In genomic region chr1:93401191-93402052, GRCm38 (mm10) we compare ENCODE assay signal across 8 mouse cellular contexts. TPM values are rescaled to one million over a fixed set of nuclear protein-coding genes. Genes with fewer than 3 reads are reported as not detected.
DNase-seq lines count a peak whose midpoint lies in the region; ATAC-seq and TF ChIP-seq lines count a peak whose summit lies in the region.

No protein-coding gene starts in this region.

- 15% methylated on average over 38 of the region's 38 CpGs for WGBS in kidney, adult 2 months
- WGBS in heart, embryonic 13.5 days, result 14% methylated on average over 38 of the region's 38 CpGs
- 14% methylated on average over 37 of the region's 38 CpGs for WGBS in liver, embryonic 12.5 days (ENCODE audit: insufficient replicate concordance)

- no peak for ATAC-seq in heart, embryonic 13.5 days (ENCODE audit: extremely low read depth, insufficient number of reproducible peaks, low FRiP score, low TSS enrichment)
- ATAC-seq in liver, embryonic 12.5 days, result 0 out of 2 replicates have a peak, but pooled peaks have one; percentile 17
- peak; percentile 59 for ATAC-seq in monocyte, adult 5-6 weeks (replicated peaks; ENCODE audit: insufficient number of reproducible peaks, low FRiP score, low TSS enrichment, poor library complexity, severe bottlenecking)

- H3K27ac ChIP-seq in kidney, adult 2 months (ENCODE audit: insufficient read depth, low read depth, low read length), result no peak overlapping the region
- H3K27ac ChIP-seq in ES-E14 (ENCODE audit: insufficient read depth, low read depth, low read length, poor library complexity, severe bottlenecking), result no peak overlapping the region
- H3K27ac ChIP-seq in heart, embryonic 13.5 days (replicated peaks), result no peak overlapping the region
- no peak overlapping the region for H3K27ac ChIP-seq in liver, embryonic 12.5 days

- no peaks in the 10 kb centered on the region for H3K36me3 ChIP-seq in kidney, adult 2 months (ENCODE audit: control insufficient read depth, insufficient read depth, low read length)
- H3K36me3 ChIP-seq in ES-E14 (ENCODE audit: control insufficient read depth, insufficient read depth, low read length, poor library complexity, severe bottlenecking), result peaks cover 2% of the 10 kb centered on the region
- H3K36me3 ChIP-seq in heart, embryonic 13.5 days, result peaks cover 14% of the 10 kb centered on the region
- H3K36me3 ChIP-seq in liver, embryonic 12.5 days, result peaks cover 11% of the 10 kb centered on the region

- TF ChIP-seq CTCF in kidney, adult 2 months (conservative IDR thresholded peaks at IDR 0.05; ENCODE audit: insufficient read depth, insufficient read length, low read depth, low read length), result no peak

- in situ Hi-C loops in ES-E14 (cut with MboI; ENCODE audit: low sequenced_read_pairs in 2 of 2, unreplicated experiment in 2 of 2), result no loop called here

- no peaks in the 10 kb centered on the region for H3K4me1 ChIP-seq in kidney, adult 2 months (ENCODE audit: control insufficient read depth, insufficient read depth, low read length)
- peaks cover 2 to 7% of the 10 kb centered on the region in 2 experiments; a peak in 2 of 4 replicates for H3K4me1 ChIP-seq in ES-E14 (ENCODE audit: control insufficient read depth in 2 of 2, insufficient read depth in 2 of 2, low read length in 2 of 2, poor library complexity in 1 of 2)
- H3K4me1 ChIP-seq in heart, embryonic 13.5 days, result peaks cover 5% of the 10 kb centered on the region; the same call in 1 of the 2 replicates
- H3K4me1 ChIP-seq in liver, embryonic 12.5 days, result peaks cover 9% of the 10 kb centered on the region; the same call in 1 of the 2 replicates

- peak overlapping the region; percentile 26; the same call in 1 of the 2 replicates for H3K4me3 ChIP-seq in kidney, adult 2 months (ENCODE audit: insufficient read depth, low read depth, low read length)
- peak overlapping the region; percentile 66 to 68 for H3K4me3 ChIP-seq in ES-E14 (ENCODE audit: insufficient read depth in 1 of 2, low read depth in 1 of 2, low read length in 2 of 2, poor library complexity in 1 of 2, severe bottlenecking in 1 of 2)
- peak overlapping the region; percentile 45 for H3K4me3 ChIP-seq in heart, embryonic 13.5 days
- H3K4me3 ChIP-seq in liver, embryonic 12.5 days, result peak overlapping the region; percentile 33

- no peak for TF ChIP-seq POLR2A in kidney, adult 2 months (IDR thresholded peaks at IDR 0.05; ENCODE audit: low read depth, low read length)

- H3K9me3 ChIP-seq in ES-E14 (ENCODE audit: control insufficient read depth, insufficient read depth, low read depth, low read length), result no peaks in the 10 kb centered on the region
- no peaks in the 10 kb centered on the region for H3K9me3 ChIP-seq in heart, embryonic 13.5 days
- H3K9me3 ChIP-seq in liver, embryonic 12.5 days (replicated peaks), result no peaks in the 10 kb centered on the region

- peak overlapping the region; percentile 17; the same call in 1 of the 2 replicates for H3K9ac ChIP-seq in ES-E14 (ENCODE audit: insufficient read depth, low read depth, low read length, poor library complexity, severe bottlenecking)
- peak overlapping the region; percentile 60 for H3K9ac ChIP-seq in heart, embryonic 13.5 days
- 0 out of 2 replicates have a peak overlapping the region, but pooled peaks have one; percentile 6 for H3K9ac ChIP-seq in liver, embryonic 12.5 days

- no peaks in the 10 kb centered on the region for H3K27me3 ChIP-seq in kidney, adult 2 months (replicated peaks; ENCODE audit: control insufficient read depth, insufficient read depth, low read length)
- H3K27me3 ChIP-seq in heart, embryonic 13.5 days (replicated peaks), result peaks cover 7% of the 10 kb centered on the region; the same call in 1 of the 2 replicates
- H3K27me3 ChIP-seq in liver, embryonic 12.5 days (replicated peaks), result peaks cover 29% of the 10 kb centered on the region

- H3K4me2 ChIP-seq in heart, embryonic 13.5 days, result peak overlapping the region; percentile 73
- peak overlapping the region; percentile 63 for H3K4me2 ChIP-seq in liver, embryonic 12.5 days

- no peak for DNase-seq in kidney, adult 2 months
- DNase-seq in kidney, adult 11 months, result no peak
- DNase-seq in ES-E14 (ENCODE audit: low read depth, low spot score), result peak; percentile 19
- no peak for DNase-seq in left cerebral cortex, adult 18-20 months (ENCODE audit: low spot score in 2 of 2)
- DNase-seq in gastrocnemius, postnatal 10 days, result no peak

TF ChIP-seq in ES-E14, 5 proteins besides CTCF, POLR2A, EP300 and RAD21:
- TF ChIP-seq MAFK (IDR thresholded peaks at IDR 0.05; ENCODE audit: insufficient read depth, low read depth, low read length), result no peak
- no peak for TF ChIP-seq ZNF384 (IDR thresholded peaks at IDR 0.05; ENCODE audit: low read depth, low read length)
- TF ChIP-seq ZC3H11A (IDR thresholded peaks at IDR 0.05; ENCODE audit: borderline replicate concordance, low read depth, low read length), result no peak

RNA-seq across cellular contexts. Expression of gene Ano7, which starts 27.7 kb away (rescaled TPM):
- 0.04 and 0.05 TPM in 2 replicates for polyA plus RNA-seq in kidney, adult 2 months (2012; rRNA removed)
- total RNA-seq in ES-E14 (2012; rRNA removed), result 0.13 and 0.21 TPM in 2 replicates
- 0.60 and 0.75 TPM in 2 replicates for polyA plus RNA-seq in heart, embryonic 13.5 days (2015; fragmentation: Nextera tagmentation; extraction: Ambion mirVana)
- polyA plus RNA-seq in liver, embryonic 12.5 days (2016; fragmentation: Nextera tagmentation; extraction: Ambion mirVana), result 0.11 and 0.39 TPM in 2 replicates
- total RNA-seq in monocyte, adult 5-6 weeks (2017), result not detected in 3 replicates
- total RNA-seq in left cerebral cortex, adult 18-20 months (2021), result under 1 TPM; 0.07 to 0.51 TPM
- not detected for total RNA-seq in gastrocnemius, postnatal 10 days (2021)

RNA-seq across cellular contexts. Expression of gene Pask, which starts 58.1 kb away (rescaled TPM):
- 0.95 and 1.2 TPM in 2 replicates for polyA plus RNA-seq in kidney, adult 2 months (2012; rRNA removed)
- 34.4 and 36.8 TPM in 2 replicates for total RNA-seq in ES-E14 (2012; rRNA removed)
- polyA plus RNA-seq in heart, embryonic 13.5 days (2015; fragmentation: Nextera tagmentation; extraction: Ambion mirVana), result 7.5 and 7.6 TPM in 2 replicates
- 9.7 and 10.0 TPM in 2 replicates for polyA plus RNA-seq in liver, embryonic 12.5 days (2016; fragmentation: Nextera tagmentation; extraction: Ambion mirVana)
- 0.85 to 1.6 TPM in 2 of 3 replicates, not detected in the other for total RNA-seq in monocyte, adult 5-6 weeks (2017)
- total RNA-seq in left cerebral cortex, adult 18-20 months (2021), result 1 to 10 TPM; 5.5 to 6.8 TPM
- total RNA-seq in gastrocnemius, postnatal 10 days (2021), result 1 to 10 TPM; 2.1 to 3.0 TPM

RNA-seq across cellular contexts. Expression of gene Ppp1r7, which starts 58.8 kb away (rescaled TPM):
- 4.0 and 4.5 TPM in 2 replicates for polyA plus RNA-seq in kidney, adult 2 months (2012; rRNA removed)
- 18.6 and 22.0 TPM in 2 replicates for total RNA-seq in ES-E14 (2012; rRNA removed)
- 49.2 and 51.8 TPM in 2 replicates for polyA plus RNA-seq in heart, embryonic 13.5 days (2015; fragmentation: Nextera tagmentation; extraction: Ambion mirVana)
- polyA plus RNA-seq in liver, embryonic 12.5 days (2016; fragmentation: Nextera tagmentation; extraction: Ambion mirVana), result 58.6 and 59.6 TPM in 2 replicates
- 21.3 to 35.6 TPM (median 28.6 TPM) in 3 replicates for total RNA-seq in monocyte, adult 5-6 weeks (2017)
- total RNA-seq in left cerebral cortex, adult 18-20 months (2021), result 10 to 100 TPM; 82.1 to 87.1 TPM
- 10 to 100 TPM; 17.6 to 23.7 TPM for total RNA-seq in gastrocnemius, postnatal 10 days (2021)

Comparison
In these comparisons a context has a peak if more than half of its experiments do, and no peak if none do; other contexts are left out.
1. H3K9ac ChIP-seq: peak in every context shown above with its lines; median percentile 60 in heart, embryonic 13.5 days; 17 in ES-E14; 6 in liver, embryonic 12.5 days.